Mouse (Mus musculus) embryonic facial prominence, embryonic 12.5 days (tissue): ENCODE measurements around the gene Prr23a2. TPM values are rescaled to one million over a fixed set of nuclear protein-coding genes. Genes with fewer than 3 reads are reported as not detected.
"Not testable (repeated sequence)": the region's sequence is repeated elsewhere in the genome, so short reads cannot be mapped to it uniquely, and the experiment has no call there.

Experiments used
- ATAC-seq: fragments of 200-750 bp; cut with Nextera tagmentation; 2 replicates; pipeline ENCODE4 v1.8.0; 2017; ENCODE audit not compliant: insufficient number of reproducible peaks, insufficient read depth, low FRiP score, low TSS enrichment
- H3K27ac ChIP-seq: fragments of 300-500 bp; sonication (generic); 2 replicates; pipeline ENCODE4 v1.5.1; 2016; ENCODE audit warnings: mild to moderate bottlenecking
- H3K27me3 ChIP-seq: fragments of 300-500 bp; sonication (generic); 2 replicates; pipeline ENCODE4 v1.6.1; 2016; ENCODE audit warnings: mild to moderate bottlenecking, moderate library complexity
- H3K36me3 ChIP-seq: fragments of 300-500 bp; sonication (generic); 2 replicates; pipeline ENCODE4 v1.6.1; 2016; ENCODE audit warnings: mild to moderate bottlenecking
- H3K4me1 ChIP-seq: fragments of 300-500 bp; sonication (generic); 2 replicates; pipeline ENCODE4 v1.6.1; 2016
- H3K4me2 ChIP-seq: fragments of 300-500 bp; sonication (generic); replicated peaks from 2 replicates; pipeline ENCODE4 v1.6.1; 2016; ENCODE audit warnings: mild to moderate bottlenecking, moderate library complexity
- H3K4me3 ChIP-seq: fragments of 300-500 bp; sonication (generic); 2 replicates; pipeline ENCODE4 v1.5.1; 2016; ENCODE audit warnings: mild to moderate bottlenecking
- H3K9ac ChIP-seq: fragments of 300-500 bp; sonication (generic); 2 replicates; pipeline ENCODE4 v1.6.1; 2016; ENCODE audit warnings: mild to moderate bottlenecking, moderate library complexity
- H3K9me3 ChIP-seq: fragments of 300-500 bp; sonication (generic); 2 replicates; pipeline ENCODE4 v1.6.1; 2016; ENCODE audit warnings: mild to moderate bottlenecking, moderate library complexity
- WGBS: fragments of 180-500 bp; shearing (Covaris S2); methylation state at CpG from one replicate; pipeline ENCODE4 v1.1.7; 2016; 5-methylcytosine and 5-hydroxymethylcytosine counted together
- polyA plus RNA-seq: library from polyadenylated mRNA; unstranded; fragments of >200 nt; fragmentation: Nextera tagmentation; extraction: Ambion mirVana; gene quantifications from 2 replicates; pipeline ENCODE4 v1.2.1, GENCODE M21; 2016

The Prr23a2 gene
- polyA plus RNA-seq, result not detected in 2 replicates

DNA sequence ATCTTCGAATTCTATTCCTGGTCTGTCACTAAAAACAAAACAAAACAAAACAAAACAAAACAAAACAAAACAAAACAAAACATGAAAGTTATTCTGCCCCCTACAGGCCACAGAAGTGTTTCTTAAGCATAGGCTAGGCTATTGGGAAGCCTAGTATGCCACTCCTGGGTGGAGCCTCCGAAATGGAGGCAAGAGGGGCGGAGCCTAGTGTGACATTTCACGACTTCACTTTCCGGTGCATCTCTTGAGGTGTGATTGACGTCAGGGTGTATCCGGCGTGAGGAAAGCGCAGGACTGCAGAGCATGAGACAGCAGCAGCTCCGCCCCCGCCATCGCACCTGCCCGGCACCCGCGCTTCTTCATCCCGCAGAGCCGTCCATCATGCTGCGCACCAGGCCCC lies at the start of gene Prr23a2:
Prr23a2 (plus strand) TSS at position 285 of the 400 bp plus-strand sequence.
- Histone ChIP-seq H3K4me3 (no peak within 1 kb of the TSS), H3K4me2 (no peak within 1 kb of the TSS), H3K27ac (no peak within 1 kb of the TSS), H3K9ac (no peak within 1 kb of the TSS), H3K9me3 (no peaks in the 10 kb centered on the region), H3K27me3 (no peaks in the 10 kb centered on the region), H3K36me3 (no peaks in the 10 kb centered on the region), H3K4me1 (no peaks in the 10 kb centered on the region)
- no peak for ATAC-seq
- WGBS, result 74% methylated on average over 18 of the region's 18 CpGs

DNA sequence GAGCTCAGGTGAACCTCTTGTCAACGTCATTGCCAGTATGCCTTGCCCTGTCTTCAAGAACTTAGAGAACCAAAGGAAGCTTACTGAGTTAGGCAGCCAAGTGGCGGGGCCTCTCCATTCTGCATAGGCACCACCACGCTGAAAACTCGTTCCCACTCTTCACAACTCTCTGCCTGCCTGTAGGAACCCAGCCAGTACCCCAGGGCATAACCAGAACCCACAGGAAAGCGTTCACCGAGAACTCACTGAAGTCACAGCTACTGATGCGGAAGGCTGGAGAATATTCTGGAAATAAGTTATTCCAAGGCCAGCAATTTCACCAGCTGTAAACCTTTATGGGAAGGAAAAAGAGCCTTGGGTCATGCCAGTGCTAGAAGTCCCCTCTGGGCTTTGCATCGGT lies 48.7 kb upstream of the Prr23a2 start:
- Histone ChIP-seq H3K27ac (no peak overlapping the region), H3K4me1 (peaks cover 19% of the 10 kb centered on the region), H3K36me3 (no peaks in the 10 kb centered on the region), H3K4me3 (no peak overlapping the region), H3K4me2 (no peak overlapping the region), H3K9me3 (no peaks in the 10 kb centered on the region), H3K27me3 (no peaks in the 10 kb centered on the region), H3K9ac (no peak overlapping the region)
- no peak for ATAC-seq
- WGBS, result 86% methylated on average over 8 of the region's 8 CpGs

- H3K9me3 ChIP-seq, H3K27me3 ChIP-seq, H3K9ac ChIP-seq, ATAC-seq, H3K27ac ChIP-seq, H3K4me3 ChIP-seq, H3K4me2 ChIP-seq, H3K36me3 ChIP-seq: not testable (repeated sequence)
- 45% methylated on average over 2 of the region's 2 CpGs for WGBS
- peaks cover 11% of the 10 kb centered on the region for H3K4me1 ChIP-seq
Measured at GRCm38 (mm10) chr9:98809526-98809925, 46.8 kb upstream of the Prr23a2 start.

GRCm38 (mm10) chr9:98816066-98816465 lies 40.2 kb upstream of the Prr23a2 start:
- no peak overlapping the region for H3K27ac ChIP-seq
- WGBS, result 64% methylated on average over 3 of the region's 3 CpGs
- peaks cover 5% of the 10 kb centered on the region for H3K4me1 ChIP-seq
- peaks cover 4% of the 10 kb centered on the region; the same call in 1 of the 2 replicates for H3K27me3 ChIP-seq
- H3K9ac ChIP-seq, result no peak overlapping the region
- H3K4me2 ChIP-seq, result no peak overlapping the region
- ATAC-seq, result no peak
- no peaks in the 10 kb centered on the region for H3K36me3 ChIP-seq
- H3K4me3 ChIP-seq, result no peak overlapping the region
- H3K9me3 ChIP-seq, result no peaks in the 10 kb centered on the region

DNA sequence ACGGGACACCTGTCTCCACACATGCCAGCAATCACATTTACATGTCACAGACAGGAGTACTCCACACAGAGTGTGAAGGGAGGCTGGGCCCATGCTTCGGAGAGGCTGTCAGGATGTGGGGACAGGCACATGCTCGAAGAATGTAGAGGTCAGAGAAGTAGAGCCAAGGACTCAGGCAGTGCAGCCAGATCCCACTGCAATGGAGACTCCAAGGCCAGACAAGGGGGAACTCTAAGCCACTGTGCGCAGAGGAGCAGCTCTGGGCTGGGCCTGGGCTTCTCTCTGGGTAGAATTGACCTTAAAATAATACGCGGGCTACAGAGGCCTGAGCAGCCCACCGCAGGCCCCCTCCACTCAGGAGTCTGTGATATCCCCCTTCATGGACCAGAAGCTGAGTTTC lies 38.7 kb upstream of the Prr23a2 start:
- no peak overlapping the region for H3K9ac ChIP-seq
- no peak overlapping the region for H3K4me3 ChIP-seq
- no peak overlapping the region for H3K27ac ChIP-seq
- 0 out of 2 replicates have a peak, but pooled peaks have one; percentile 13 for ATAC-seq
- H3K9me3 ChIP-seq, result no peaks in the 10 kb centered on the region
- no peaks in the 10 kb centered on the region for H3K36me3 ChIP-seq
- H3K4me1 ChIP-seq, result no peaks in the 10 kb centered on the region
- 78% methylated on average over 7 of the region's 7 CpGs for WGBS
- H3K4me2 ChIP-seq, result no peak overlapping the region
- H3K27me3 ChIP-seq, result peaks cover 4% of the 10 kb centered on the region; the same call in 1 of the 2 replicates

DNA sequence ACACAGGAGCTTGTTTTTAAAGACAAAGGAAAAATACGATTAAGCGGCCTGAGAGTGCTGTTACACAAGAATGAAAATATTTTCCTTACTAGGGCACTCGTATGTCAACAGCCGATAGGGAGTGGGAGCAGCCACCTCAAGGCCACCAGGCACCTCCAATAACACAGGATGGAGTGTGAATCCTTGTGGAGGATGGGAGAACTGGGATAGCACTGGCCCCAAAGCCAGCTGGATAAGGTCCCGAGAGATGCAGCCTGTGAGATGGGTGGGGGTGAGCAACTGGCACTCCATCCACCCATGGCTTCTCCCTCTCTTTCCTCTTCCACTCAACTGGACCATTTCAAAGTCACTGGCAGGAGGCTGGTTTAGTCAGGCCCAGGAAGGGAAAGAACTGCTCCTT lies 37.3 kb upstream of the Prr23a2 start:
- Histone ChIP-seq H3K4me2 (no peak overlapping the region), H3K9ac (no peak overlapping the region), H3K4me1 (no peaks in the 10 kb centered on the region), H3K27ac (no peak overlapping the region), H3K4me3 (no peak overlapping the region), H3K36me3 (no peaks in the 10 kb centered on the region), H3K27me3 (peaks cover 4% of the 10 kb centered on the region; the same call in 1 of the 2 replicates), H3K9me3 (0 out of 2 replicates have a peak, but pooled peaks cover 5% of the 10 kb centered on the region)
- WGBS, result 61% methylated on average over 5 of the region's 5 CpGs
- no peak for ATAC-seq

GRCm38 (mm10) chr9:98819481-98819880 lies 36.8 kb upstream of the Prr23a2 start:
- no peak overlapping the region for H3K4me3 ChIP-seq
- 0 out of 2 replicates have a peak, but pooled peaks cover 6% of the 10 kb centered on the region for H3K9me3 ChIP-seq
- peaks cover 4% of the 10 kb centered on the region; the same call in 1 of the 2 replicates for H3K27me3 ChIP-seq
- 96% methylated on average over 2 of the region's 2 CpGs for WGBS
- H3K36me3 ChIP-seq, result no peaks in the 10 kb centered on the region
- H3K9ac ChIP-seq, result no peak overlapping the region
- no peaks in the 10 kb centered on the region for H3K4me1 ChIP-seq
- no peak overlapping the region for H3K27ac ChIP-seq
- ATAC-seq, result no peak
- H3K4me2 ChIP-seq, result no peak overlapping the region

DNA sequence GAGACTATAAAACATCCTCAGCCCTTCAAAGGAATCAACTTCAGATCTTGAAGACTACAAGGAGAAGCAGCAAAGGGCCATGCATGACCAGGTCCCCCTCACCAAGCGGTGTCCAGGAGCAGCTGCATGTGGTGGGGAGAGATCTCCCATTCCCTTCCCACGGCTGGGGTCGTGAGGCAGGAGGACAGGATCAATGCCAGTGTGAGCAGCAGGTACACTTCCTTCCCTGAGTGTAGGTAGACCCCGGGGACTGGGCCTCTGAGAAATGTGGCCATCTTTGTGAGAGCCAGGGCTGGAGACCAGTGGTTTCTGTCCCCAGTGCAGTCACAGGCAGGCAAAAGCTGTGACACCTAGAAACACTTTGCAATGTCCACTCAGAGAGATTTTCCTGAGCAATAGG lies 35.8 kb upstream of the Prr23a2 start:
- Histone ChIP-seq H3K9me3 (0 out of 2 replicates have a peak, but pooled peaks cover 6% of the 10 kb centered on the region), H3K27ac (no peak overlapping the region), H3K4me3 (no peak overlapping the region), H3K27me3 (peaks cover 4% of the 10 kb centered on the region; the same call in 1 of the 2 replicates), H3K36me3 (no peaks in the 10 kb centered on the region), H3K9ac (no peak overlapping the region), H3K4me2 (no peak overlapping the region), H3K4me1 (no peaks in the 10 kb centered on the region)
- 78% methylated on average over 4 of the region's 4 CpGs for WGBS
- ATAC-seq, result no peak

GRCm38 (mm10) chr9:98821067-98821466 lies 35.2 kb upstream of the Prr23a2 start:
- no peak overlapping the region for H3K27ac ChIP-seq
- H3K27me3 ChIP-seq, result peaks cover 4% of the 10 kb centered on the region; the same call in 1 of the 2 replicates
- H3K36me3 ChIP-seq, result no peaks in the 10 kb centered on the region
- H3K4me3 ChIP-seq, result no peak overlapping the region
- 0 out of 2 replicates have a peak, but pooled peaks cover 6% of the 10 kb centered on the region for H3K9me3 ChIP-seq
- ATAC-seq, result no peak
- H3K9ac ChIP-seq, result no peak overlapping the region
- H3K4me1 ChIP-seq, result no peaks in the 10 kb centered on the region
- no peak overlapping the region for H3K4me2 ChIP-seq

GRCm38 (mm10) chr9:98823805-98824204 lies 32.5 kb upstream of the Prr23a2 start:
- no peak for ATAC-seq
- WGBS, result 85% methylated on average over 7 of the region's 7 CpGs
- Histone ChIP-seq H3K27me3 (no peaks in the 10 kb centered on the region), H3K36me3 (no peaks in the 10 kb centered on the region), H3K9me3 (0 out of 2 replicates have a peak, but pooled peaks cover 6% of the 10 kb centered on the region), H3K4me1 (no peaks in the 10 kb centered on the region), H3K9ac (no peak overlapping the region), H3K27ac (no peak overlapping the region), H3K4me3 (no peak overlapping the region), H3K4me2 (no peak overlapping the region)

GRCm38 (mm10) chr9:98829508-98829907 lies 26.8 kb upstream of the Prr23a2 start:
- Histone ChIP-seq H3K27me3 (no peaks in the 10 kb centered on the region), H3K4me2 (no peak overlapping the region), H3K9ac (no peak overlapping the region), H3K9me3 (no peaks in the 10 kb centered on the region), H3K36me3 (no peaks in the 10 kb centered on the region), H3K4me1 (peaks cover 9% of the 10 kb centered on the region), H3K4me3 (no peak overlapping the region), H3K27ac (0 out of 2 replicates have a peak overlapping the region, but pooled peaks have one; percentile 36)
- peak; percentile 72; the same call in 1 of the 2 replicates for ATAC-seq
- 15% methylated on average over 5 of the region's 5 CpGs for WGBS

DNA sequence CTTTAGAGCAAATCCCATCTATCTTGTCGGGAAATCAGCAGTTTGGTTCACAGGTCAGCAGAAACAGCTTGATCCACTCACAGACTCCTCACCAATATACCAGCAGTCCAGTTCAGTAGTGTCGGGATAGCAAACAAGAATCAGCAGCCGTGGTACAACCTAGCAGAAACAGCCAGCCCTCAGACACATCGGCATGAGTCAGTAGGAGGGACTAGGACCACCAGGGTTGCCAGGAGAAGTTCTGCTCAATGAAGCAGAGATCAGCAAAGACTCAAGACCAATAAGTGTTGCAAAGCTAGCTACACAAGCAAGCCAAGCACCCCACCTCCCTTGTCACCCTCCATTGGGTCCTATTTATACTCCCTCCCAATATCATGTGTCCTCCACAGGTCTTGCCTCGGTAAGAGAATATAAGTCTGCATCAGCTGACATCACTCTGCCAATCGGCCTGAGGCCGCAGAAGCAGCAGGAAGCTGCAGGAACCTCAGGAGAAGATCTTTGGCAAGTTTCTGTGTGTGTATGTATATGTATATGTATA lies 18.7 kb upstream of the Prr23a2 start:
- H3K27ac ChIP-seq, result no peak overlapping the region
- no peaks in the 10 kb centered on the region for H3K4me1 ChIP-seq
- no peak overlapping the region for H3K4me2 ChIP-seq
- 80% methylated on average over 7 of the region's 7 CpGs for WGBS
- ATAC-seq, result no peak
- peaks cover 5% of the 10 kb centered on the region; the same call in 1 of the 2 replicates for H3K9me3 ChIP-seq
- H3K27me3 ChIP-seq, result no peaks in the 10 kb centered on the region; the same call in 1 of the 2 replicates
- H3K36me3 ChIP-seq, result no peaks in the 10 kb centered on the region
- H3K4me3 ChIP-seq, result no peak overlapping the region
- no peak overlapping the region for H3K9ac ChIP-seq
